Mouse (Mus musculus): Measurements from ENCODE around the gene Calm1.
A peak's percentile ranks its signal among the peaks of the same experiment; 100 is the strongest.
"Not testable (repeated sequence)": the region's sequence is repeated elsewhere in the genome, so short reads cannot be mapped to it uniquely, and the experiment has no call there.

Gene Calm1

DNA sequence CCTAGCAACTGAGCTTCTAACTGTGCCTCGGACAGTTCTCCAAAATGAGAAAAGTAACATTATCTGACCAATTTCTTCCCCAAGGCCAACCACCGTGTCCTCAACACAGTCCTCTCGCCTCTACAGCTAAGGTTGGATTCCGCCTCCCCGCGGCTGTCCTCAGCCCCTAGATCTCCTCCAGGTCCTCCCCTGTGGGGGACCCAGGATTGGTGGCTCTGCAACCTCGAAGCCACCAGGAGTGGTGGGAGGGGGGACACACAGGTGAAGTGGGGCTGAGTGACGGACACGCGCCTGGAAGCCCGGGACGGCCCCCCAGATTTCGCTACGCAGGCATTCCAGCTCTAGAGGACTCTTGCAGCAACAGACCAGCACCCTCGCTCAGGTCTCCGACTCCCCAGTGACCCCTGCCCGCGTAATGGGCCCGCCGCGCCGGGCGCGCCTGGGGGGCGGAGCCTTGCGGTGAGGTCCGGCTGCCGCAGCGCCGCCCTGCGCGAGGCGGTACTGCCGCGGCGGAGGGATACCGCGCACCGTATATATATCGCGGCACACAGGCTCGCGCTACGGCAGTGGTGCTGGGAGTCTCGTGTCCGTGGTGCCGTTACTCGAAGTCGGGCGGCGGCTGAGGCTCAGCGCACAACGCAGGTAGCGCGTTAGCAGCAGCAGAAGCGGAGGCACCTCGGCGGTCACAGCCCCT, at the start of gene Calm1:
Gene Calm1 (plus strand): TSS at position 469 of the 694 bp plus-strand sequence.
- peak; percentile 83 for DNase-seq (ENCODE audit: low read depth, low spot score)

DNA sequence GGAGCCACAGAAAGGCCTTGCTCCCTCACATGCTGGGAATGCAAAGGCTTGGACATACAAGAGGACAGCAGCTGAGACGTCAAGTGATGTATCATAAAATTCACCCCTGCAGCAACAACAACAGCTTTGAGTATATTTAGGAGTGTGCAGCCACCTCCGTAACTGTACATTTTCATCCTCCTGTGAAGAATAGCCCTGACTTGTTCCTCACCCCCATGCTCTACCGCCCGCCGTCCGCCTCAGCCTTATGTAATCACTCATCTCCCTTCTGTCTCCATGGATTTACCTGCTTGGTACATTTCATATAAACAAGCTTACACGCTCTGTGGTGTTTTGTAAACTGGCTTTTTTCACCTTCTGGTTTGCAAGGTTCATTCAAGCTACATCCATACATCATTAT, 46.8 kb upstream of the Calm1 start:
- no peak for DNase-seq (ENCODE audit: low read depth, low spot score)

DNA sequence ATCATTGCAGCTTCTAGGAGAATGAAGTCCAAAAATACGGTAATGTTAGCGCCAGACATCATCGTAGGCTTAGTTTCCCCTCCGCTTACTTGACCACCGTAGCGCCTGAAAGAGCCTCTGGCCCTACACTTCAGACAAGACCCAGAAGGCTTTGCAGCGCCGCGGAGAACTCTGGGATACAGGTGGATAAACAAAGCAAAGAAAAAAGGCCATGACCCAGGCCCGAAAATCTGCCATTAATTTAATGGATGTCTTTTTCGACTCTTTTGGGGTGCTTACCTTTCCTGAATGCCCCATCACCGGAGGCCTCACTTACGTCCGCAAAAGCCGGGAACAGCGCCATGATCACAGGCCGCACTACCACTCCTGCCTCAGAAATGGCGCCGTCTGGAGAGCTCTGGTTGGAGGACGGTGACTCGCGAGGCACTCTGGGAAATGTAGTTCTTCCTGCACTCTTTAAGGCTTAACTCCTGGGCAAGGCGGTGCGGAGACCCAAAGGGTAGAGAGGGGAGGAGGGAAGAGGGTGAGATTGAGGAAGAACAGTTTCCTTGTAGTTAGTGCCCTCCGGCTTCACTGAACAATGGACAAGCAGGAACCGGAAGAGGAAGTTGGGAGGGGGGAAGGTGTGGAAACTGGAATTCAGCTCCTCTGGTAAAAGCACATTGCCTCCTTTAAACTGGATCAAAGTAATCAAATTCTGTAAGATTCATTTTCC, 39.8 kb upstream of the Calm1 start, which contains the start of gene Nrde2:
Gene Nrde2 (minus strand): TSS at position 393 of the 715 bp plus-strand sequence.
- DNase-seq (ENCODE audit: low read depth, low spot score), result peak; percentile 95

GRCm38 (mm10) chr12:100164991-100165500, 34.2 kb upstream of the Calm1 start:
- DNase-seq (ENCODE audit: low read depth, low spot score), result no peak

GRCm38 (mm10) chr12:100166177-100166576, 33.1 kb upstream of the Calm1 start:
- peak; percentile 56 for DNase-seq (ENCODE audit: low read depth, low spot score)

- no peak for DNase-seq (ENCODE audit: low read depth, low spot score)
These were observed 32.3 kb upstream of the Calm1 start for GRCm38 (mm10) chr12:100166939-100167338.

- DNase-seq (ENCODE audit: low read depth, low spot score), result no peak
These were observed 31.7 kb upstream of the Calm1 start for GRCm38 (mm10) chr12:100167502-100167901.

GRCm38 (mm10) chr12:100167931-100168871, 31.0 kb upstream of the Calm1 start:
- DNase-seq (ENCODE audit: low read depth, low spot score), result no peak

DNA sequence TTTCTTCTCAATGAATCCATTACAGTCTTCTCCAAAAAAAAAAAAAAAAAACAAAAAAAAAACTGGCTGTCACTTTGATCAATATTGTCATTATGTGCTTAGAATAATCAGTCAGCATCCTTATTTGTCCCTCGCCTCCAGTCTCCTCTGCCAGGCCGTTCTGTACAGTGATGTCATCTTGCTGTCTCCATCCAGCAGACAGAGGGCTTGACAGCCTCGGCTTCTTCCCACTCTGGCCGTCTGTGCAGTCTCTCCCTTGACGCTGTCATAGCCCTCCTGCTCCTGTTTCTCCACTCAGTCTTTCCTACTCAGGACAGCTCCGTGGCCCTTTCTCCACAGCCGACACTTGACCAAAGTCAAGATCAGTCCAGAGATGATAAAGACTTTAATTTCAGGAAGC, 26.8 kb upstream of the Calm1 start:
- DNase-seq (ENCODE audit: low read depth, low spot score), result no peak

GRCm38 (mm10) chr12:100176469-100177056, 22.7 kb upstream of the Calm1 start:
- no peak for DNase-seq (ENCODE audit: low read depth, low spot score)

- DNase-seq (ENCODE audit: low read depth, low spot score), result no peak
These were observed 20.3 kb upstream of the Calm1 start for GRCm38 (mm10) chr12:100178898-100179440.

DNA sequence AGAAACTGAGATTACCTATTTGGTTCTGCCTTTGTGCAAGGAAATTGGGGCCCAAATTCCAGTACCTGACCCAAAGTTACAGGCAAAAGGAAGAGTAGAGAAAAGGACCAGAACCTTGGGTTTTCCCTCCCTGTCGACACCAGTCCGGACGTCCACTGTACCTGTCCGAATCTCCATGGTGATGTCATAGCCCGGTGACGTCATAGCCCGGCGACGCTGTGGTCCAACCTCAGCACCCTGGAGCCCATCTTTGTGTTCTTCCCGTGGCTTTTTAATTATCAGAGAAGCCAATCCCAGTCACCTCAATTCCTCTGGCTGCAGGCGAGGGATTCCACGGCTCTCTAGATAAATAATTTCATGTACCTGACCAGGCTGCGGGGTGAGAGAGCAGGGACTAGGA, 18.4 kb upstream of the Calm1 start:
- no peak for DNase-seq (ENCODE audit: low read depth, low spot score)

GRCm38 (mm10) chr12:100182676-100183075, 16.6 kb upstream of the Calm1 start:
- DNase-seq (ENCODE audit: low read depth, low spot score), result peak; percentile 34

DNA sequence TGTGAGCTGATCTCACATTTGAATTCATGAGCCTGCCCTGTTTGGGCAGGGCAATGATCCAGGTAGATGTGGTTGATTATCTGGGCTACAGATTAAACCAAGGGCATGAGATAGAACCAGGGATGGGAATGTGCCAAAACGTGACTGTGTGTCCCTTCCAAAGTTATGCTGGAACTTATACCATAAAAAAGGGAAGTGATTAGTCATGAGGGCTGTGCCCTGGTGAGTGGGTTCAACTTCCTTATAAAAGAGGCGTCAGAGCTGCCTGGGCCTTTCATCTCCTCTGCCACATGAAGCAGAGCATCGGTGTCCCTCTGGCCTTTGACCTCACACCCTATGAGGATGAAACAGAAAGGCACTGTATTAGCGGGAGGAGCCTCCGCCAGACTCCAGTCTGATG, 15.3 kb upstream of the Calm1 start:
- DNase-seq (ENCODE audit: low read depth, low spot score), result peak; percentile 25

- not testable (repeated sequence) for DNase-seq (ENCODE audit: low read depth, low spot score)
These were observed 14.3 kb upstream of the Calm1 start for GRCm38 (mm10) chr12:100184976-100185375.

GRCm38 (mm10) chr12:100185897-100186296, 13.3 kb upstream of the Calm1 start:
- DNase-seq (ENCODE audit: low read depth, low spot score), result no peak

- DNase-seq (ENCODE audit: low read depth, low spot score), result peak; percentile 66
These were observed 12.9 kb upstream of the Calm1 start for GRCm38 (mm10) chr12:100186376-100186775.

DNA sequence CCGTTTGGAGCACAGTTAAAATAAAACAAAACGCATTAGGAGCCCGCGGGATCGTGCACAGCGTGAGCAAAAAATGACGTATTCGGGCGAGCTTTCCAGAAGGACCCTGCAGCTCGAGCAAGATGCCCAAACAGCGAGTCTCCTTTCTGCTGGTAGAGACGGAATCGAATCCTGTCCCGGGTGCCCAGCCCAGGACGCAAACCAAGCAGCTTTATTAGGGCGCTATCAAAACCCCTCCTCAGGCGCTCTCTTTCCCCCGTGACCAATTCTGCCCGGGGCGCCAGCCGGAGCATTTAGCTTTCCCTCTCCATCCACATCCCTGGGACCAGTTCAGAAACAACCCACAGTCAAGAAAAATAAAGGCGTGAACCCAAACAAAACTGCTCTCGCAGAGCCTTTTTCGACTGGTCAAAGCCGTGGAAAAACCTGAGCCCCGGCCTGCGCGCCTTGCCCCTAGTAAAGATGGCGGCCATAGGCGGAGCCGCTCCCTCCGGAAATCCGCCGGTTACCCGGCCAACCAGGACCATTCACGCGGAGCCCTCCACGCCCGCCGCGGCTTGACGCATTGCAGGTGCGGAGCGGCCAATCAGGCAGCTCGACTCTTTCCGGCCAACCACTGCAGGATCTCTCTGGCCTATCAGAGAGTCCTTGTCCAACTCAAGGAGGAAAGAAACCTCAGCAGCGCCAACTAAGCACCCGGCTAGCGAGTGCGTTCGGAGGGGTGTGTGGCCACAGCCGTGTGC, 12.1 kb upstream of the Calm1 start:
- peak; percentile 97 for DNase-seq (ENCODE audit: low read depth, low spot score)

GRCm38 (mm10) chr12:100187756-100188430, 11.3 kb upstream of the Calm1 start:
- DNase-seq (ENCODE audit: low read depth, low spot score), result peak; percentile 48

DNA sequence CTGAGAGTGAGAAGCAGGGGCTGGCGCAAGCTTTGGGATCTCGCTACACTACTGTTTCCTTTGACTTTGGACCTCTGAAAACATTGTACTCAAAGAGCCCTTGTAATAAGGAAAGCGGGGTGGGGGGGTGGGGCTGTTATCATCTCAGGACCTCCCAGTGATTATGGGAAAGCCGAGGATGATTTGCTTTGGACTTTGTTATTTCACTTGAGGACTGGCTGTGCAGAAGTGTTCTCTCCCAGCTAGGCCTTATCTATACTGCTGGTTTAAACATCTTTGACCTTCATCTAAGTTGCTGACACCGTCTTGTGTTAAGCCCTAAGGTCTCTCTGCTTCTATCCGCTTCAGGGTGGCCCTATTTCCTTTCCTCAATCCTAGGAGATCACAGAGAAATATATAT, 8.4 kb upstream of the Calm1 start:
- DNase-seq (ENCODE audit: low read depth, low spot score), result no peak
